In the genomic region with DNA sequence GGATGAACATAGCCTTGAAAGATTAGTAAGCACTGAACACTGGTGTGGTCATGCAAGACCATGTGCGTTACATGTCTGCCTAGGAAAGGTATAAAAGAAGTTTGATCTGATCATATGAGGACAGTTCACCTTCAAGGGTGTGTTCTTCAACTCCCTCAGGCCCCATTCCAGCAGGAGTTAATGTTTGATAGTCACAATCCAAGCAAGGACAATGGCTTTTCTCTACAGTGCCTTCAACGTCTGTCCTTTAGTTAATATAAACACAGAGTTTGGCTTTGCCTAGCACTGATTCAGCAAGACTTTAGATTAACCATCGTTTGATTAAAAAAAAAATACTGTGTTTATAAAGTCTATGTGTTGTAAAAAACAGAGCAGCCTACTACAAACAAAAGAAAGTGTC, we compare ENCODE assay signal across 25 mouse cellular contexts. TPM values are rescaled to one million over a fixed set of nuclear protein-coding genes. Genes with fewer than 3 reads are reported as not detected.
DNase-seq lines count a peak whose midpoint lies in the region; ATAC-seq and TF ChIP-seq lines count a peak whose summit lies in the region.
"Had no signal": no experiment of that assay in that cellular context is flagged by ENCODE, and none has a peak within 500 bp of the region (broad histone marks: within the 10 kb centered on the region; RNA-seq: fewer than 3 reads in every experiment).

No protein-coding gene starts in this region.

- H3K27ac ChIP-seq in heart, embryonic 15.5 days, result peak overlapping the region; percentile 50; the same call in 1 of the 2 replicates
- H3K27ac ChIP-seq in lung, embryonic 14.5 days (ENCODE audit: low read depth), result no peak overlapping the region
- H3K27ac ChIP-seq in midbrain, embryonic 14.5 days (replicated peaks; ENCODE audit: low read depth, low read length), result no peak overlapping the region
- H3K27ac ChIP-seq: embryonic facial prominence, embryonic 15.5 days; hindbrain, embryonic 14.5 days; midbrain, embryonic 10.5 days; stomach, embryonic 15.5 days had no signal

- H3K4me3 ChIP-seq in heart, embryonic 15.5 days, result no peak overlapping the region
- no peak overlapping the region for H3K4me3 ChIP-seq in lung, embryonic 14.5 days (ENCODE audit: low read depth, low read length)
- H3K4me3 ChIP-seq in midbrain, embryonic 14.5 days (replicated peaks; ENCODE audit: low read depth, low read length), result no peak overlapping the region
- H3K4me3 ChIP-seq: embryonic facial prominence, embryonic 15.5 days; midbrain, embryonic 10.5 days; stomach, embryonic 15.5 days had no signal

- H3K36me3 ChIP-seq in heart, embryonic 15.5 days, result no peaks in the 10 kb centered on the region
- no peaks in the 10 kb centered on the region for H3K36me3 ChIP-seq in lung, embryonic 14.5 days (ENCODE audit: insufficient read depth)
- no peaks in the 10 kb centered on the region for H3K36me3 ChIP-seq in midbrain, embryonic 14.5 days (ENCODE audit: control insufficient read depth, insufficient read depth, low read length)
- H3K36me3 ChIP-seq: embryonic facial prominence, embryonic 15.5 days; midbrain, embryonic 10.5 days; stomach, embryonic 15.5 days had no signal

- no peaks in the 10 kb centered on the region for H3K9me3 ChIP-seq in heart, embryonic 15.5 days (replicated peaks)
- H3K9me3 ChIP-seq in lung, embryonic 14.5 days (ENCODE audit: low read depth, low read length), result no peaks in the 10 kb centered on the region
- H3K9me3 ChIP-seq in midbrain, embryonic 14.5 days (ENCODE audit: control insufficient read depth, low read length), result no peaks in the 10 kb centered on the region
- H3K9me3 ChIP-seq: embryonic facial prominence, embryonic 15.5 days; midbrain, embryonic 10.5 days; stomach, embryonic 15.5 days had no signal

- 47% methylated on average over 3 of the region's 3 CpGs for WGBS in heart, embryonic 15.5 days
- 34% methylated on average over 3 of the region's 3 CpGs for WGBS in lung, embryonic 14.5 days
- WGBS in large intestine, adult 2 months, result 16% methylated on average over 3 of the region's 3 CpGs
- WGBS in midbrain, embryonic 14.5 days, result 83% methylated on average over 3 of the region's 3 CpGs

- H3K9ac ChIP-seq in heart, embryonic 15.5 days, result no peak overlapping the region
- no peak overlapping the region for H3K9ac ChIP-seq in lung, embryonic 14.5 days
- H3K9ac ChIP-seq in midbrain, embryonic 14.5 days (replicated peaks; ENCODE audit: low read length), result no peak overlapping the region
- H3K9ac ChIP-seq: embryonic facial prominence, embryonic 15.5 days; hindbrain, embryonic 14.5 days; stomach, embryonic 15.5 days had no signal

- H3K27me3 ChIP-seq in heart, embryonic 15.5 days, result no peaks in the 10 kb centered on the region
- H3K27me3 ChIP-seq in lung, embryonic 14.5 days (ENCODE audit: insufficient read depth, low read length), result no peaks in the 10 kb centered on the region
- H3K27me3 ChIP-seq in midbrain, embryonic 14.5 days (ENCODE audit: control insufficient read depth, insufficient read depth, low read length), result no peaks in the 10 kb centered on the region
- H3K27me3 ChIP-seq: embryonic facial prominence, embryonic 15.5 days; stomach, embryonic 15.5 days had no signal

- TF ChIP-seq CTCF in lung, embryonic 14.5 days (IDR thresholded peaks at IDR 0.05; ENCODE audit: low read depth), result no peak

- ATAC-seq in heart, embryonic 15.5 days (replicated peaks; ENCODE audit: insufficient number of reproducible peaks, insufficient read depth, low FRiP score, low read depth), result no peak
- ATAC-seq in lung, embryonic 14.5 days (ENCODE audit: insufficient read depth), result no peak
- ATAC-seq in midbrain, embryonic 14.5 days (ENCODE audit: low FRiP score, low TSS enrichment), result no peak
- ATAC-seq: forebrain, embryonic 16.5 days; inflammation-experienced regulatory T-cells, adult 6 months had no signal

- no peak for DNase-seq in heart, postnatal 14 days
- DNase-seq in lung, embryonic 14.5 days, result peak; percentile 44
- no peak for DNase-seq in lung, postnatal 4 days
- peak; percentile 89 for DNase-seq in kidney, adult 9 months
- DNase-seq in large intestine, adult 2 months (ENCODE audit: low read depth, low spot score), result peak; percentile 42
- DNase-seq in midbrain, embryonic 14.5 days, result no peak
- no peak for DNase-seq in ovary, adult 18-20 months (ENCODE audit: low spot score)
- DNase-seq: adrenal gland, postnatal 36 days; cerebellum, adult 9-10 months; gastrocnemius, postnatal 25 days; heart, postnatal 4 days; layer of hippocampus, postnatal 36 days; lung, adult 18-20 months; right cerebral cortex, adult 18-20 months; thymus, adult 2 months; thymus, postnatal 4 days had no signal

- intact Hi-C loops in heart, postnatal 14 days (cut with DNase I), result no loop called here

- H3K4me2 ChIP-seq in heart, embryonic 15.5 days, result no peak overlapping the region
- no peak overlapping the region for H3K4me2 ChIP-seq in lung, embryonic 14.5 days
- no peak overlapping the region for H3K4me2 ChIP-seq in midbrain, embryonic 14.5 days (ENCODE audit: low read length)
- H3K4me2 ChIP-seq: embryonic facial prominence, embryonic 15.5 days; hindbrain, embryonic 14.5 days; liver, embryonic 11.5 days; stomach, embryonic 15.5 days had no signal

- peaks cover 16% of the 10 kb centered on the region for H3K4me1 ChIP-seq in heart, embryonic 15.5 days (replicated peaks)
- peaks cover 14% of the 10 kb centered on the region for H3K4me1 ChIP-seq in lung, embryonic 14.5 days (ENCODE audit: insufficient read depth)
- no peaks in the 10 kb centered on the region for H3K4me1 ChIP-seq in midbrain, embryonic 14.5 days (ENCODE audit: control insufficient read depth, insufficient read depth, low read length)
- H3K4me1 ChIP-seq: midbrain, embryonic 10.5 days had no signal

RNA-seq across cellular contexts. Expression of gene Gpr88, which starts 49.4 kb away (rescaled TPM):
- 0.34 and 0.35 TPM in 2 replicates for polyA plus RNA-seq in heart, embryonic 15.5 days (2015; fragmentation: Nextera tagmentation; extraction: Ambion mirVana)
- total RNA-seq in heart, postnatal 14 days (2021), result under 1 TPM; 0.10 to 0.12 TPM
- 1.3 and 1.7 TPM in 2 replicates for polyA plus RNA-seq in lung, embryonic 14.5 days (2014; fragmentation: Nextera tagmentation; extraction: Ambion mirVana)
- 0.07 and 0.15 TPM in 2 replicates for polyA plus RNA-seq in large intestine, adult 2 months (2012; rRNA removed)
- 1.8 and 2.8 TPM in 2 replicates for polyA plus RNA-seq in midbrain, embryonic 14.5 days (2014; fragmentation: Nextera tagmentation; extraction: Ambion mirVana)
- total RNA-seq: common myeloid progenitor, adult 5-6 weeks; gastrocnemius, postnatal 25 days had no signal
- polyA plus RNA-seq: inflammation-experienced regulatory T-cells, adult 6 months; midbrain, embryonic 10.5 days had no signal

Comparison
In these comparisons a context has a peak if more than half of its experiments do, and no peak if none do; other contexts are left out.
1. DNase-seq: peak in lung, embryonic 14.5 days (single experiment), kidney, adult 9 months (single experiment) and large intestine, adult 2 months (single experiment); none in heart, postnatal 14 days (0 of 2), lung, postnatal 4 days (0 of 2), midbrain, embryonic 14.5 days (single experiment) and ovary, adult 18-20 months (single experiment).